Mouse (Mus musculus): Measurements from ENCODE around the gene Srpk2.

GRCm38 (mm10) chr5:23713401-23714335, 29.3 kb upstream of the Srpk2 start:
- TF ChIP-seq POLR2A (IDR thresholded peaks at IDR 0.05; ENCODE audit: borderline replicate concordance, extremely low read depth, low read depth, low read length) = no peak
- TF ChIP-seq CTCF (IDR thresholded peaks at IDR 0.05; ENCODE audit: insufficient read depth, low read length) = no peak

Data from lung, adult 2 months (tissue).